Mouse (Mus musculus): Measurements from ENCODE around the gene Prkce.

DNA sequence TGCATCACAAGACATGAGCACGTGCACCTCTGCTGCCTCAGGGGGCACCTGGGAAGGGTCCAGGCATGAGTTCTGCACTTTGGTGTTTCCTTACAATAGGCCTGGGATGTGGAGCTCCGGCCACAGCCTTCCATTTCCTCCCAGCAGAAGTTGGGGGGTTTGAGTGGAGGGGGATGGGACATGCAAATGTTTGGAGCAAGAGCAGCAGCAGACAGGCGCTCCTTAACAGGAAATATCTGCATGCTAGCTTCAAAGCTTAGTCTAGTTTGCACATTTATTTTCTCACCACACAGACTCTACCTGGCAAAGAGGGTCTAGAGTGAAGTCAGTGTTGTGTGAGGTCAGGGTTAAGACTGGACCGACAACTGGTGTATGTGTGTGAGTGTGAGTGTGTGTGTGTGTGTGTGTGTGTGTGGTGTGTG, 169.1 kb downstream of the Prkce start:
- TF ChIP-seq CTCF (IDR thresholded peaks at IDR 0.05; ENCODE audit: low read depth) (no peak), EP300 (IDR thresholded peaks at IDR 0.05; ENCODE audit: low read depth) (no peak)
